Mouse (Mus musculus) thymus, adult 2 months (tissue): ENCODE data around the gene Krt33b.

Experiments used
- CTCF ChIP-seq: fragments of 200-500 bp; IDR thresholded peaks from 2 replicates; pipeline ENCODE4 v1.5.1; 2012; ENCODE audit warnings: mild to moderate bottlenecking, control low read depth, low read length, moderate library complexity, borderline replicate concordance; ENCODE audit not compliant: control insufficient read depth, poor library complexity, insufficient read depth; ENCODE audit errors: extremely low read depth
- POLR2A ChIP-seq: fragments of 200-500 bp; IDR thresholded peaks from 2 replicates; pipeline ENCODE4 v1.6.1; 2012; ENCODE audit warnings: mild to moderate bottlenecking, low read length, control low read depth, moderate library complexity; ENCODE audit not compliant: control insufficient read depth, poor library complexity, insufficient read depth; ENCODE audit errors: extremely low read depth

- TF ChIP-seq CTCF (no peak), POLR2A (no peak)
These were observed 30.6 kb downstream of the Krt33b start for GRCm38 (mm10) chr11:99999091-99999490.
